ENCODE assay signal across 9 mouse cellular contexts in the genomic region with DNA sequence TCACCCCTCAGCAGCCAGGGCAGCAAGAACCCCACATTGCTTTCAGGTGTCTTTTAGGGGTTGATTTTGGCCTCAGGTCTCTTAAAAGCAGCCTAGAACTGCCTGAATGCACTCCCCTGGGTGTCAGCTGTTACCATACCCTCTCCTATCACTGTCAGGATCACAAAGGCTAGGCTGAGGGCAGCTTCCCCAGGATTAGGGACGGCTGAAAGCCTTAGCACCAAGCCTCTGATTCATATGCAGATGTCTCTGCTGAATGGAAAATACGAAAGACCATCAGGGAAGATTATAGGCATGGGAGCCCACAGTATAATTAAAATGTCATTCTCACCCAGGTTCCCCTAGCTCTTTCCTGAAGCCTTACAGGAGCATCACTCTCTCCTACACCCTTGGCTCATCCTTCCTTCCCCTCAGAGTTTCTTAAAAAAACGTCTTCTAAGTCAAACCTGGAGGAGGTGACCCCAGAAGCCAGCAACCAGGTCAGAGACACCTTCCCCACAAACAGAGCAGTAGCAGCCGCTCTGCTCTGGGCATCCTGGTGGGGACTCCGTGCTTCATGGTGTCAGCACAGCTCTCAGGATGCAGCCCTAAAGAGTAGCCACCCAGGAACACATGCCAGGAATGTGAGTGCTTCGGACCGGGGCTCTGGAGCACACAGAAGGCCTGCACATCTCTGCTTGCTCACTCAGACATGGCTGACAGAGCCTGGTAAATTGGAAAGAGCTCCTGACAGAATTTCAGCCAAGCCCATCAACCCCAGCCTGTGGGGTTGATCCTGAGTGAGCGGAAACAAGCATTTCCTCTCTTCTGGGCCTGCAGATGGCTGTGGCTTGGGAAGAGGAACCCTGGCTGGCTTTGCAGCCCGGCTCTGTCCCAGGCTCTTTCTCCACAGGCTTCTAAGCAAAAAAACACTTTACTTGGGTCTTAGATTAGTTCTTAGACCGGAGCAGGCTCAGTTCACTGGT.
DNase-seq lines count a peak whose midpoint lies in the region; ATAC-seq lines count a peak whose summit lies in the region.
"Had no signal": no experiment of that assay in that cellular context is flagged by ENCODE, and none has a peak within 500 bp of the region (broad histone marks: within the 10 kb centered on the region; RNA-seq: fewer than 3 reads in every experiment).

No protein-coding gene starts in this region.

- WGBS in intestine, embryonic 16.5 days: 40% methylated on average over 10 of the region's 10 CpGs

- no peaks in the 10 kb centered on the region for H3K36me3 ChIP-seq in intestine, embryonic 16.5 days (ENCODE audit: control insufficient read depth, insufficient read depth, low read length)

- DNase-seq in retina, postnatal 1 day: peak; percentile 54
- no peak for DNase-seq in retina, embryonic 14.5 days (ENCODE audit: low spot score)
- peak; percentile 31 for DNase-seq in gastrocnemius, postnatal 14 days
- peak; percentile 37 for DNase-seq in lung, postnatal 36 days
- DNase-seq in thymus, postnatal 36 days: no peak
- DNase-seq in urinary bladder, adult 18-20 months (ENCODE audit: low spot score in 2 of 2): no peak
- DNase-seq in thymus, postnatal 10 days (ENCODE audit: low spot score in 2 of 2): no peak

- H3K4me3 ChIP-seq in intestine, embryonic 16.5 days (ENCODE audit: low read length): no peak overlapping the region
- H3K4me3 ChIP-seq: myocyte had no signal

- H3K27ac ChIP-seq in intestine, embryonic 16.5 days (ENCODE audit: low read length): peak overlapping the region; percentile 79

- no peaks in the 10 kb centered on the region for H3K27me3 ChIP-seq in intestine, embryonic 16.5 days (replicated peaks; ENCODE audit: control insufficient read depth, insufficient read depth, low read length)

- H3K9me3 ChIP-seq in intestine, embryonic 16.5 days (ENCODE audit: control insufficient read depth, low read length): no peaks in the 10 kb centered on the region

- peak overlapping the region; percentile 27 for H3K9ac ChIP-seq in intestine, embryonic 16.5 days (ENCODE audit: low read depth, low read length)

- peak overlapping the region; percentile 30; the same call in 1 of the 2 replicates for H3K4me2 ChIP-seq in intestine, embryonic 16.5 days (ENCODE audit: low read depth, low read length)

- peaks cover 42% of the 10 kb centered on the region for H3K4me1 ChIP-seq in intestine, embryonic 16.5 days (ENCODE audit: control insufficient read depth, insufficient read depth, low read length)

- peak; percentile 2; the same call in 1 of the 2 replicates for ATAC-seq in intestine, embryonic 16.5 days

- intact Hi-C loops in gastrocnemius, postnatal 14 days (cut with DNase I; ENCODE audit: low total_unique reads): no loop called here

Comparison
In these comparisons a context has a peak if more than half of its experiments do, and no peak if none do; other contexts are left out.
1. DNase-seq: peak in retina, postnatal 1 day (single experiment), gastrocnemius, postnatal 14 days (single experiment) and lung, postnatal 36 days (single experiment); none in retina, embryonic 14.5 days (single experiment), thymus, postnatal 36 days (0 of 2), urinary bladder, adult 18-20 months (0 of 2) and thymus, postnatal 10 days (0 of 2).